Mouse (Mus musculus) kidney, adult 2 months (tissue): ENCODE results near the gene Srpk2. TPM values are rescaled to one million over a fixed set of nuclear protein-coding genes. Genes with fewer than 3 reads are reported as not detected.

ENCODE experiments used
- DNase-seq: peaks from one replicate; pipeline ENCODE4 v3.0.0; 2021
- H3K27ac ChIP-seq: fragments of 200-500 bp; 2 replicates; pipeline ENCODE4 v1.5.1; 2012; ENCODE audit warnings: low read depth, low read length, control low read depth, inconsistent platforms; ENCODE audit not compliant: insufficient read depth
- H3K27me3 ChIP-seq: fragments of 200-500 bp; replicated peaks from 2 replicates; pipeline ENCODE4 v1.6.1; 2012; ENCODE audit warnings: mild to moderate bottlenecking, moderate library complexity, low read length, inconsistent platforms; ENCODE audit not compliant: control insufficient read depth, insufficient read depth
- H3K36me3 ChIP-seq: fragments of 200-500 bp; 2 replicates; pipeline ENCODE4 v1.6.1; 2012; ENCODE audit warnings: mild to moderate bottlenecking, moderate library complexity, low read length, inconsistent platforms; ENCODE audit not compliant: control insufficient read depth, insufficient read depth
- H3K4me1 ChIP-seq: fragments of 200-500 bp; 2 replicates; pipeline ENCODE4 v1.6.1; 2011; ENCODE audit warnings: low read length; ENCODE audit not compliant: control insufficient read depth, insufficient read depth
- H3K4me3 ChIP-seq: fragments of 200-500 bp; 2 replicates; pipeline ENCODE4 v1.5.1; 2011; ENCODE audit warnings: mild to moderate bottlenecking, low read depth, low read length, control low read depth; ENCODE audit not compliant: insufficient read depth
- CTCF ChIP-seq: fragments of 200-500 bp; conservative IDR thresholded peaks from 2 replicates; pipeline ENCODE4 v1.5.1; 2011; ENCODE audit warnings: low read depth, mild to moderate bottlenecking, control low read depth, low read length, moderate library complexity, mixed read lengths; ENCODE audit not compliant: insufficient read depth, insufficient read length
- POLR2A ChIP-seq: fragments of 200-500 bp; IDR thresholded peaks from one replicate; pipeline ENCODE4 v1.6.1; 2011; ENCODE audit warnings: low read depth, low read length, control low read depth
- WGBS: fragments of 180-500 bp; shearing (Covaris S2); methylation state at CpG from one replicate; pipeline ENCODE4 v1.1.7; 2018; 5-methylcytosine and 5-hydroxymethylcytosine counted together
- polyA plus RNA-seq: library from polyadenylated mRNA; depleted of rRNA; stranded (reverse); fragments of >200 nt; gene quantifications from 2 replicates; pipeline ENCODE4 v1.2.3, GENCODE M21; 2012

The Srpk2 gene
- polyA plus RNA-seq, 1 experiment = 6.6 TPM

GRCm38 (mm10) chr5:23627221-23627620 is 57.2 kb downstream of the Srpk2 start:
- TF ChIP-seq CTCF = no peak
- no peak for TF ChIP-seq POLR2A
- Histone ChIP-seq H3K4me3 (no peak overlapping the region), H3K36me3 (no peaks in the 10 kb centered on the region), H3K27ac (no peak overlapping the region), H3K4me1 (no peaks in the 10 kb centered on the region), H3K27me3 (no peaks in the 10 kb centered on the region)
- WGBS = 88% methylated on average over 5 of the region's 5 CpGs
- DNase-seq = no peak

- Histone ChIP-seq H3K4me3 (no peak overlapping the region), H3K36me3 (no peaks in the 10 kb centered on the region), H3K27me3 (no peaks in the 10 kb centered on the region), H3K27ac (no peak overlapping the region), H3K4me1 (no peaks in the 10 kb centered on the region)
- DNase-seq = no peak
- 89% methylated on average over 2 of the region's 2 CpGs for WGBS
- TF ChIP-seq POLR2A = no peak
- TF ChIP-seq CTCF = no peak
Observed at GRCm38 (mm10) chr5:23626173-23626572, 58.2 kb downstream of the Srpk2 start.

DNA sequence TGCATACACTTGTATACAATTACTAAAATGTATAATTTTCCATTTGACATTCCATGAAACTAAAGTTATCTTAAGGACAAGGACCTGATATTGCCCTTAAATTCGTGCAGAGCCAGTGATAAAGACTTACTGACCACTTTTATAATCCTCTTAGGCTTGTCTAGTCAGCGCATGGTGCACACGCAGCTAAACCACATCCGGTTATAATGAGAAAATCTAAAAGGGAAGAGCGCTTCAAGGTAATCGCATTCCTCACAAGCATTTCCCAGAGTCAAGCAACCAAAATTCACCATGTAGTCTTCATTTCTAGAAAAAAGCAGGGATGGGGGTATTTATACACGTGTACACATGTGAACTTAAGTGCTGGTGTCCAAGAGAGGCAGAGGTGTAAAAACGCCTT is 63.8 kb downstream of the Srpk2 start:
- Histone ChIP-seq H3K4me3 (no peak overlapping the region), H3K36me3 (no peaks in the 10 kb centered on the region), H3K27ac (no peak overlapping the region), H3K27me3 (no peaks in the 10 kb centered on the region), H3K4me1 (no peaks in the 10 kb centered on the region)
- TF ChIP-seq CTCF = no peak
- TF ChIP-seq POLR2A = no peak
- DNase-seq = no peak
- WGBS = 93% methylated on average over 8 of the region's 8 CpGs

GRCm38 (mm10) chr5:23618656-23619055 is 65.8 kb downstream of the Srpk2 start:
- DNase-seq = no peak
- Histone ChIP-seq H3K27ac (no peak overlapping the region), H3K36me3 (no peaks in the 10 kb centered on the region), H3K4me1 (peaks cover 3% of the 10 kb centered on the region), H3K27me3 (no peaks in the 10 kb centered on the region), H3K4me3 (no peak overlapping the region)
- 90% methylated on average over 7 of the region's 7 CpGs for WGBS
- no peak for TF ChIP-seq CTCF
- no peak for TF ChIP-seq POLR2A

DNA sequence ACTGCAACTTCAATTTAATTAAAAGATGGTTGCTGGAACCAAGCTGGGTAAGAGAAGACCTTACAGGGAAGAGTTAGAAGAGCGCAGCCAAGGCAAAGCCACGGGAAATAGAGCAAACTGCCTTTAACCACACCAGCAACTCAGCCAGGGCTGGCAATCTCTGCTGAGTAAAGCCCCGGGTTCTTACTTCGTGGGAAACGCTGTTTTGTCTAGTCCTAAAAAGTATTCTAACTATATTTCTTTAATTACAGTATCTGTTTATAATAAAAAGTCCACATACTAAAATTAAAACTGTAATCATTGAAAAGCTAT is 67.4 kb downstream of the Srpk2 start:
- H3K27me3 ChIP-seq = no peaks in the 10 kb centered on the region
- no peak for DNase-seq
- H3K27ac ChIP-seq = peak overlapping the region; percentile 93
- 2% methylated on average over 5 of the region's 5 CpGs for WGBS
- no peaks in the 10 kb centered on the region for H3K36me3 ChIP-seq
- TF ChIP-seq POLR2A (no peak), CTCF (no peak)
- peaks cover 3% of the 10 kb centered on the region for H3K4me1 ChIP-seq
- H3K4me3 ChIP-seq = peak overlapping the region; percentile 79

- Histone ChIP-seq H3K27ac (peak overlapping the region; percentile 99), H3K36me3 (no peaks in the 10 kb centered on the region), H3K4me3 (peak overlapping the region; percentile 79), H3K4me1 (peaks cover 3% of the 10 kb centered on the region), H3K27me3 (no peaks in the 10 kb centered on the region)
- DNase-seq = peak; percentile 84
- 1% methylated on average over 11 of the region's 11 CpGs for WGBS
- TF ChIP-seq CTCF (0 out of 2 replicates have a peak, but pooled peaks have one; percentile 11), POLR2A (no peak)
Observed at GRCm38 (mm10) chr5:23616270-23617103, 67.9 kb downstream of the Srpk2 start.

DNA sequence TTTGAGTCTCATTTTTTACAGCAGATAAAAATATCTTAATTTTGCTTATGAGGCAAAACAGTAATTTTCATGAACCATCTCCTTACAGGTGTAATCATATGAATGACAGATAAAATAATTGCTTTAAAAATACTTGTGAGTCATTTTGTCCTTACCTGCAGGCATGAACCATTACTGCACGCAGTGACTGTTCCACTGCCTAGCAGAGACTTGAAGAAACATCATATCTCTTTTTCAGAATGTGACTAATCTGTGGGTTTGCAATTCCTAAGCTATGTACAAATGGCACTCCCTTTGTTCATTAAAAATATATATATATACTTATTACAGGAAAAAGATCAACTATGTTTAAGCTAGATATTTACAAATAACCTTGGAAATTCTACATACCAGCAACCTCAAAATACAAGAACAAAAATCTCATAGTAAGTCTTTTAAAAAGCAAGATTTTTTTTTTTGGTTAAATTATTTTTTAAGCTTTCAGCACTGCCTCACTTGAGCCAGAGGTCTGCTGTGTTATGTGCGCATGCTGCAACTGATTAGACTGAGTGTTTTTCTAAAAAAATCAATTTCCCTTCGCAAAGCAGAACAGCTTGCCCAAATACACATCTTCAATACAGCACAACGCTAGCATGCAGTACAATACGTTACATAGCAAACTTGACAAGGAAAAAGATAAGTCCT is 68.7 kb downstream of the Srpk2 start:
- 5% methylated on average over 5 of the region's 5 CpGs for WGBS
- TF ChIP-seq POLR2A (no peak), CTCF (no peak)
- Histone ChIP-seq H3K27me3 (no peaks in the 10 kb centered on the region), H3K4me1 (peaks cover 3% of the 10 kb centered on the region), H3K36me3 (no peaks in the 10 kb centered on the region), H3K27ac (peak overlapping the region; percentile 99), H3K4me3 (peak overlapping the region; percentile 44)
- DNase-seq = no peak
